Mouse (Mus musculus) liver, adult 2 months (tissue): ENCODE results near the gene Asb18.

Experiments used
- CTCF ChIP-seq: fragments of 200-500 bp; IDR thresholded peaks from 2 replicates; pipeline ENCODE4 v1.5.1; 2011; ENCODE audit warnings: low read depth, low read length, control low read depth
- POLR2A ChIP-seq: fragments of 200-500 bp; IDR thresholded peaks from 2 replicates; pipeline ENCODE4 v1.6.1; 2011; ENCODE audit warnings: low read length, control low read depth; ENCODE audit not compliant: insufficient read depth; ENCODE audit errors: extremely low read depth

DNA sequence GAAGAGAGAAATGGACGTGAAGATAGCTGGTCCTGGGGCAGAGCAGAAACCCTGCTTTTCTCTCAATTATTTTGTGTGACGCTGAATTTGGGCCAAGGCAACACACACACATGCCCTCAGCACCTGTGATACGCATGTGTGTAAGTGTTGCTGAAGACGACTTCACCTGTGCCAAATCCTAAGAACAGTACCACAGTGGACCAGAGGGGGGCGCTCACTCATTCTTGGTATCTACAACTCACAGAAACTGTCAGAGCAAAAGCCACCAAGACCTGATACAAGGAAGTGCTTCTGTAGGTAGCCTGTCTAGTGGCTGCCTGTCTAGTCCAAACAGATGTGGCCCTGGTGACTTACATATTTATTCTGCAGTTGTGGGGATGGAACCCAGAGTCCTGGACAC is 1.2 kb downstream of the Asb18 start:
- TF ChIP-seq CTCF, result no peak
- TF ChIP-seq POLR2A, result no peak
